Mouse (Mus musculus): ENCODE data around the gene Clps.

DNA sequence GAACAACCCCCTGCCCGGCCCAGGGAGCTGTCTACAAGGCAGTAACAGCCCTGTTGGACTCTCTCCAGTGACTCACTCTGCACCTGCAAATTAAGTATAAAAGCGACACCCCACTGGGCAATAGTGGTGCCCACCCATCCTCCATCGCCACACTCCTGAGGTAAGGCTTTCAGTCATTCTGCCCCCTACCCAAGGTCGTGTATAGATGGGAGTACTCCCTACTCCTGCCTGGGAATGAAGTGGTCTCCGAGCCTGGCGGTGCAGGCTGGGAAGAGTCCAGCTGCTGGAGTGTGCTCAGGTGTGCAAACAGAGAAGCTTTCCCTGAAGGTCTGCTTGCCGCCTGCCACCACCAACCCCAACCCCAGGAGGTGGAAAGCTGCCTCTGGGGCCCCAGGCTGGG, 1.0 kb upstream of the Clps start:
- TF ChIP-seq ZNF384 (IDR thresholded peaks at IDR 0.05; ENCODE audit: low read depth, low read length), result no peak
- no peak for TF ChIP-seq MAFK (IDR thresholded peaks at IDR 0.05; ENCODE audit: insufficient read depth, low read depth, low read length)
- no peak for TF ChIP-seq CHD2 (IDR thresholded peaks at IDR 0.05; ENCODE audit: low read depth, low read length)
- TF ChIP-seq HCFC1 (IDR thresholded peaks at IDR 0.05; ENCODE audit: borderline replicate concordance, insufficient read depth, low read length), result no peak
